Mouse (Mus musculus) small intestine, adult 2 months (tissue): Measurements from ENCODE around the gene Coro7.

Experiments used
- CTCF ChIP-seq: fragments of 200-500 bp; IDR thresholded peaks from 2 replicates; pipeline ENCODE4 v1.5.1; 2012; ENCODE audit warnings: low read depth, mild to moderate bottlenecking, control low read depth, inconsistent platforms, low read length, moderate library complexity, mixed read lengths; ENCODE audit not compliant: insufficient replicate concordance, insufficient read length; ENCODE audit errors: extremely low read depth
- POLR2A ChIP-seq: fragments of 200-500 bp; IDR thresholded peaks from 2 replicates; pipeline ENCODE4 v1.6.1; 2012; ENCODE audit warnings: low read depth, mild to moderate bottlenecking, control low read depth, inconsistent platforms, low read length, moderate library complexity

- TF ChIP-seq POLR2A, result no peak; the same call in 1 of the 2 replicates
- TF ChIP-seq CTCF, result no peak
These were observed 93.0 kb downstream of the Coro7 start for GRCm38 (mm10) chr16:4586531-4587123.
